Mouse (Mus musculus): ENCODE results near the gene Hhat. TPM values are rescaled to one million over a fixed set of nuclear protein-coding genes. Genes with fewer than 3 reads are reported as not detected.

Hhat gene
- 1.5 and 1.8 TPM in 2 replicates for polyA plus RNA-seq (2015; fragmentation: Nextera tagmentation; extraction: Ambion mirVana)

DNA sequence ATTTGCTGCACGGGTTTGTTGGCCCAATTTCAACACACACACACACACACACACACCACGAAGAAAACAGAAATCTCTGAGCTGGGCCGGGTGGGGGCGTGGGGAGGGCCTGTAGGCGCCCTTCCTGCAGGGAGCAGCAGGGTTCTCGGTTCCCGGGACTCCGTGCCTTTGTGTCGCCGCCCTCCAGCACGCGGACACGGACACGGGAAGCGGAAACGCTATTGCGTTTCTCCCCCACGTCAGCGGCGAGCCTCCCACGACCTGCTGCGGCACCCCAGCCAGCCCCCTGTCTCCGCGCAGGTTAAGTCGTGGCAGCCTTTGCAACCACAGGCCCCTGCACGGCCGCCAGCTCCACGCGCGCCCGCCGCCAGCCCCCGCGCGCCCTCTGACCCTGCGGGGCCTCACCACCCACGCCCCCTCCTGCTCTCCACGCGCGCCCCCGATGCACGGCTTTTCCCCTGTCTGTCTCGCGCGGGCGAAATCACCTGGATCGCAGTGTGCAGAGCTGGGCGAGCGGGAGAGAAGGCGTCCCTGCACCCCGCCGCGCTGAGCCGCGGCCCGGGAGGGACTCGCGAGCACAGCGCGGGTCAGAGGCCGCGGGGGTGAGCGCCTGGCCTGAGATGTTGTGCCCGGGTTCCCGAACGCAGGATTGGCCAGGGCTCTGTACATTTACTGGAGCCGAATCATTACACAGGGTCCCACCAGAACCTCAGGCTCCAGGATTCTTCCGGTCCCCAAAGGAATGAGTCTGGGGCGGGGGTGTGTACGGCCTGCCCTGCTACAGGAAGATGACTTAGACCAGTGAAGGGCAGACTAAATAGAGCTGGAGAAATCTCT, at the start of gene Hhat:
TSS of gene Hhat (minus strand) at position 729 of the 837 bp plus-strand sequence.
- Histone ChIP-seq H3K4me3 (replicated peaks) (peak within 1 kb of the TSS; percentile 68), H3K9ac (peak within 1 kb of the TSS; percentile 79), H3K36me3 (no peaks in the 10 kb centered on the region), H3K9me3 (replicated peaks) (no peaks in the 10 kb centered on the region), H3K4me2 (peak within 1 kb of the TSS; percentile 88), H3K27ac (peak within 1 kb of the TSS; percentile 77), H3K4me1 (replicated peaks) (0 out of 2 replicates have a peak, but pooled peaks cover 3% of the 10 kb centered on the region), H3K27me3 (no peaks in the 10 kb centered on the region; the same call in 1 of the 2 replicates)
- WGBS (ENCODE audit: insufficient replicate concordance): 1% methylated on average over 70 of the region's 70 CpGs
- DNase-seq: peak; percentile 21
- ATAC-seq (ENCODE audit: low read depth): peak; percentile 72

DNA sequence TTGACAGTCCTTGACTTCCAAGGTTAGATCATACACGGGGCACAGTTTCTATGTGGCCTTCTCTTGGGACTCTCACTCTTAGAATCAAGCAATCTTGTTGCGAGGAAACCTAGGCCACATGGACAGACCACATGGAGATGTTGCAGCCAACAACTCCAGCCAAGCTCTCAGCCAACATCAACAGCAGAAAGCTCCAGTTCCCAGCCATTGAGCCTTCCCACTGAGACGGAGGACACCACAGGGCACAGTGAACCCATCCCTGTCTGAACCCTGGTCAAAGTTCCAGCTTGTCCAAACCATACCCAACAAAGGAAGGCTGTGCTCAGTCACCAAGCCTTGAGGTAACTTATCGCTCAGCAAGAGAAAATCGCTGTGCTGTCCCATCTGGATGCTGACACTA, 47.3 kb upstream of the Hhat start:
- H3K27ac ChIP-seq: no peak overlapping the region
- H3K9me3 ChIP-seq (replicated peaks): no peaks in the 10 kb centered on the region
- H3K9ac ChIP-seq: no peak overlapping the region
- H3K27me3 ChIP-seq: no peaks in the 10 kb centered on the region
- ATAC-seq (ENCODE audit: low read depth): no peak
- 71% methylated on average over 5 of the region's 5 CpGs for WGBS (ENCODE audit: insufficient replicate concordance)
- H3K4me3 ChIP-seq (replicated peaks): no peak overlapping the region
- H3K4me2 ChIP-seq: no peak overlapping the region
- H3K4me1 ChIP-seq (replicated peaks): no peaks in the 10 kb centered on the region
- DNase-seq: no peak
- H3K36me3 ChIP-seq: no peaks in the 10 kb centered on the region

DNA sequence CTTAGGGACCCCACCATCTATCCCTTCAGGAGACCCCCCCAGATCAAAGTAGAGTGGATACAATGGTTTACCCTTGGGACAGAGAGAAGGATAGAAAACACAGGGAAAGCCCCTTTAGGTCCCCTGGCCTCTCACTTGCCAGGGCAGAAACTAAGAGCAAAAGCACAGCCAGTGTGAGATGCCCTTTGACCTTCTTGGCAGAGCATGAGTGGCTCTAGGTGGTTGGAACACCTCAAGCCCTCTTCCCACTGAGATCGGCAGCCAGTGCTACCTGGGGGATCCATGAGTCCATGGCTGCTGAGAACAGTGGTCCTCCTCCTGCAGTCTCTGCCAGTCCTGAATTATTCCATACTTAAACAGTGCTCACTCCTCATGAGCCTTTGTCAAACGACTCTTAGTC, 44.8 kb upstream of the Hhat start:
- H3K9me3 ChIP-seq (replicated peaks): no peaks in the 10 kb centered on the region
- DNase-seq (no peak), ATAC-seq (ENCODE audit: low read depth) (no peak)
- H3K4me2 ChIP-seq: no peak overlapping the region
- WGBS (ENCODE audit: insufficient replicate concordance): 40% methylated on average over 2 of the region's 2 CpGs
- no peaks in the 10 kb centered on the region for H3K27me3 ChIP-seq
- no peak overlapping the region for H3K27ac ChIP-seq
- H3K4me3 ChIP-seq (replicated peaks): no peak overlapping the region
- no peak overlapping the region for H3K9ac ChIP-seq
- no peaks in the 10 kb centered on the region for H3K36me3 ChIP-seq
- no peaks in the 10 kb centered on the region for H3K4me1 ChIP-seq (replicated peaks)

DNA sequence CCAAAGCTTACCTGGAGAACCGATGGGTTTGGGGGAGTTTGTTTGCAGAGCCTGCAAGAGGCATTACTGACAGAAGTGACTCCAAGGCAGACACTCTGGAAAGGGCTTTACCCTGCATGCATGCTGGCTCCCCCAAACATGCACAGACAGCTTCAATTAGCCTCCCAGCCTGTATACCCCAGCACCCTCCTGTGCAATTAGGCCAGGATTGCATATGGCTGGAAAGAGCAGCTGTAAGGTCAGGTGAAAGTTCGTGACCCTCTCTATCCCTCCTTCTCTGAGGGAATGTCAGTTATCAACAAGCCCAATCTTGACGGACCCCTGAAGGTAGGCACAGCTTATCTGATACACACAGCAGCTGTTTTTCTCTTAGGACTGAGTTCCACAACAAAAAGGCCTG, 43.7 kb upstream of the Hhat start:
- no peaks in the 10 kb centered on the region for H3K4me1 ChIP-seq (replicated peaks)
- no peaks in the 10 kb centered on the region for H3K9me3 ChIP-seq (replicated peaks)
- no peaks in the 10 kb centered on the region for H3K27me3 ChIP-seq
- no peaks in the 10 kb centered on the region for H3K36me3 ChIP-seq
- DNase-seq: no peak
- H3K4me2 ChIP-seq: no peak overlapping the region
- no peak overlapping the region for H3K9ac ChIP-seq
- 31% methylated on average over 3 of the region's 3 CpGs for WGBS (ENCODE audit: insufficient replicate concordance)
- ATAC-seq (ENCODE audit: low read depth): no peak
- H3K4me3 ChIP-seq (replicated peaks): no peak overlapping the region
- no peak overlapping the region for H3K27ac ChIP-seq

DNA sequence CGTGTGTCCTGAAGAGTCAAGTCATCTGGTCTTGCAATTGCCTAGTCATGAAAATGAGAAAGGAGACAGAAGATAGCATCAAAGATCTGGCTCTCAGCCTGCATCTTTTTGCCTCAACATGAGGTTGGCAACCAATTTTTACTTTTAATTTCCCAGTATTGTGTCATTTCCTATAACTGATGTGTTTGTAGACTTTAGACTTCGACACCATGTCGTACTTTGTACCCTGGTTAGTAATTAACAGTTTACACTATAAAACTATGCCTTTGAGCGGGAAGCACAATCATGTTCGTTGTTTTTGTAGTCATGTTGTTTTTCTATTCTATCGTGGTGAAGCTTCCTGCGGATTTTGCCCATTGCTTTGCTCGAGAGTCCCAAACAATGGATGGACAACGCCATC, 41.7 kb upstream of the Hhat start:
- WGBS (ENCODE audit: insufficient replicate concordance): 77% methylated on average over 9 of the region's 9 CpGs

DNA sequence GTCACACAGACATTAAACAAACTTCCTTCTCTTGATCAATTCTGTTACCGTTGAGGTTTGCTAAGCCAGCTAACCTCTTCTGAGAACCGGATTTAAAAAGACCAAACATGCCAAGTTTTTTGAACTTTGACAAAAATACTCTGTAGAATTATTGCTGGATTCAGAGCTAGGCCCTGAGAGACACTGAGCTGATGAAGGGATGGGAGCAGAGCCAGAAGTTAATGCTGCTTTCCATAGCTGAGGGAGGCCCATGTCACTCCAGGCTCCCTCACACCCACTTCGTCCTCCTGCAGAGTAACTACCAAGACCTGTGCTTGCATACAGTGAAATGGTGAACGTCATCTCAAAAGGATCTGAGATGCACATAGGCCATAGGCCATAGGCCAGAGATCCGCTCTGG, 41.3 kb upstream of the Hhat start:
- H3K4me3 ChIP-seq (replicated peaks): no peak overlapping the region
- WGBS (ENCODE audit: insufficient replicate concordance): 72% methylated on average over 5 of the region's 5 CpGs
- H3K9ac ChIP-seq: no peak overlapping the region
- H3K27me3 ChIP-seq: no peaks in the 10 kb centered on the region
- H3K4me2 ChIP-seq: no peak overlapping the region
- no peak overlapping the region for H3K27ac ChIP-seq
- no peaks in the 10 kb centered on the region for H3K36me3 ChIP-seq
- no peaks in the 10 kb centered on the region for H3K9me3 ChIP-seq (replicated peaks)
- H3K4me1 ChIP-seq (replicated peaks): no peaks in the 10 kb centered on the region
- ATAC-seq (ENCODE audit: low read depth) (no peak), DNase-seq (no peak)

More for the DNA sequence above, 41.7 kb upstream of the Hhat start:
- Histone ChIP-seq H3K4me3 (replicated peaks) (no peak overlapping the region), H3K9me3 (replicated peaks) (no peaks in the 10 kb centered on the region), H3K4me1 (replicated peaks) (no peaks in the 10 kb centered on the region), H3K27ac (no peak overlapping the region), H3K36me3 (no peaks in the 10 kb centered on the region), H3K9ac (no peak overlapping the region), H3K27me3 (no peaks in the 10 kb centered on the region), H3K4me2 (no peak overlapping the region)
- DNase-seq (no peak), ATAC-seq (ENCODE audit: low read depth) (no peak)

DNA sequence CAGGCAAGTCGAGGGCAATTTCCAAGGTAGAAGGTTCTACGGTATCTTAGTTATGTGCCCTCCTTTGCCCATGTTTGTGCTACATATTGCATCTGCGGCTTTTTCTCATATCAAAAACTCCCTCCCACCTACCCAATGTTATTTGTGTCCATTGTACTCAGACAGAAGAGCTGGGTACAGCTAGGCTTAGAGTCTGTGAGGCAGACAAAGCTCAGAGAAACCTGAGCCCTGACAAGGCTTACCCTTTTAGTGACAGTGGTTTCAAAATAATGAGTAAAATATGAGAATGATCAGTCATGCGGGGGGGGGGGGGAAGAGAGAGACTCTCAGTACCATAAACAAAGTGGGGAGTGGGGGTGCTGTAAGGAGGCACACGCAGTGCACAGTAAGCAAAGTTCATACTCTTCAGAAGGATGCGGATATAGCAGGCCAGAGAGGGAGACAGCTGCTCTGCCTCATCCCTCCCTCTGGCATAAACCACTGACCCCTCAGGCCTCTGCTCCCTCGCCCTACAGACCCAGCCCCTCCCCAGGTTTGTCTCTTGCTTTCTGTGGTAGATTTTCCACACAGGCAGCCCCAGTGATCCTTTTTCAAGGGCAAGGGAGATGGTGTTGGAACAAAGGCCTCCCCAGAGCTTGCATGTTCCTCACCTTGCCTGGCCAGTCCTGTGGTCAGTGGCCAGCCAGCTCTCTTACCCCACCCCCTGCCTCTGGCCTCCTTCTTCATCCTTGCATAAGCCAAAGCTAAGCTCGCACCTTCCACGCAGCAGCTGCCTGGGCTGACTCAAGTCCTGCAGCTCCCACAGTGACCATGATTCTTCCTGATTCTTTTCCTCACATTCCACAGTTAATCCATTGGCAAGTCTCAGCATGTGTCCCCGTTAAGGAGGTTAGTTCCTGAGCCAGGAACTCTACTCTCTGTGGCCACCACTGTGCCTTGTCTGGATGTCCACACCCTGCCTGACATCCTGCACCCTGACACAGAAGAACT, 35.4 kb upstream of the Hhat start:
- no peaks in the 10 kb centered on the region for H3K9me3 ChIP-seq (replicated peaks)
- DNase-seq: no peak
- 0 out of 2 replicates have a peak, but pooled peaks cover 5% of the 10 kb centered on the region for H3K4me1 ChIP-seq (replicated peaks)
- no peaks in the 10 kb centered on the region for H3K36me3 ChIP-seq
- no peak overlapping the region for H3K4me2 ChIP-seq
- no peak overlapping the region for H3K27ac ChIP-seq
- ATAC-seq (ENCODE audit: low read depth): no peak
- no peak overlapping the region for H3K9ac ChIP-seq
- no peak overlapping the region for H3K4me3 ChIP-seq (replicated peaks)
- no peaks in the 10 kb centered on the region for H3K27me3 ChIP-seq
- 59% methylated on average over 10 of the region's 10 CpGs for WGBS (ENCODE audit: insufficient replicate concordance)

DNA sequence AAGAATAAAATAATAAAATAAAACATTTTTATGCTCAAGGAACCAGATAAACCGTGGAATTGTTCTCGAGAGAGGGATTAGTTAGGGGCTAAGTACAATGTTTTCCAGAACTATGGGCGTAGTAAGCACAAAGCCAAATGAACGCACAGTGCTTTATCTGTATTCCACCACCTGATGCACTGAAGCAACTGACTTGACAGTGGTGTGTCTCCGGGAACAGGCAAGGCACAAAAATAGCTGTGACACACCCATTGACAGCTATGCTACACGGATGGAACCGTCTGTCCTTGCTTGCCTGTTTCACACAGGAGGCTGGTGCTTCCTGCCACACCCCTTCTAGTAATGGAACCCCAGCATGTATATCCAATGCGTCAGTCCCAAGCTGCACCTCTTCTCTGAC, 29.3 kb upstream of the Hhat start:
- WGBS (ENCODE audit: insufficient replicate concordance): 24% methylated on average over 8 of the region's 8 CpGs
- H3K4me1 ChIP-seq (replicated peaks): peaks cover 32% of the 10 kb centered on the region
- peak overlapping the region; percentile 21; the same call in 1 of the 2 replicates for H3K27ac ChIP-seq
- H3K36me3 ChIP-seq: no peaks in the 10 kb centered on the region
- no peaks in the 10 kb centered on the region for H3K27me3 ChIP-seq
- H3K9ac ChIP-seq: no peak overlapping the region
- DNase-seq: peak; percentile 53
- H3K4me3 ChIP-seq (replicated peaks): no peak overlapping the region
- no peak overlapping the region for H3K4me2 ChIP-seq
- ATAC-seq (ENCODE audit: low read depth): peak; percentile 90
- no peaks in the 10 kb centered on the region for H3K9me3 ChIP-seq (replicated peaks)

DNA sequence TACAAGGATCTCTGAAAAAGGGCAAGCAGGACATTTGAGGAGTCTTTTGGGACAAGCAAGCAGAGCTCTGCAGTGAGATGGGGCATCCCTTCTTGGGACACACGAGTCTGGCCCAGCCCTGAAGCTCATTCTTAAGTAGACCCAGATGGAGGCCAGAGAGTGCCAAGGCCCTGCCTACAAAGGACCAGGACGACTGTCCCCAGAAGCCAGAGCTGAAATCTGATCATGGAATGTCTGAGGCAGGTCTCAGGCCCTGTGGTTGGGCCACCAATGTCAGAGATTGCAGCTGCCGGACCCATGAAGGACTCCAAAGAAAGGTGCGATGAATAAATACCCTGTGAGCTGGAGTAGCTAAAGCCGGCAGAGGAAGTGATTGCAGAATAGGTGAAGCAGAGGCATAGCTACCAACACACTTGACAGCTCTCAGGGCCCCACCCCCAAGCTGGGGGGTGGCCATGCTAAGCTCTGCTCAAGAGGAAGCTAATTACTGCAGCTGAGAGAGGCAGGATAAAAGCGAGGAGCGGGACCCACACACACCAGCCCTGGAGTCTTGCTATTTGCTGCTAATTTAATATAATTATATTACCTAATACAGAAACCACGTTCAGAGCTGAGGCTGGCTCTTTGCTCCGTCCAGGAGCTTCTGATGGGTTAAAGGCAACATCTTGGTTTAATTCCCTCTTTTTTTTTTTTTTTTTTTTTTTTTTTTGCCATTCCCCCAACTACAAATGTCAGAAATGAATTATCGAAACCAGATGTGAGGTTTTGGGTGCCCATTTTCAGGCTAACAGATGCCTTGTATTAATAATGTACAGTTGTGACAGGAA, 28.4 kb upstream of the Hhat start:
- H3K4me2 ChIP-seq: no peak overlapping the region
- no peak for ATAC-seq (ENCODE audit: low read depth)
- no peak for DNase-seq
- H3K27me3 ChIP-seq: no peaks in the 10 kb centered on the region
- no peaks in the 10 kb centered on the region for H3K9me3 ChIP-seq (replicated peaks)
- H3K4me3 ChIP-seq (replicated peaks): no peak overlapping the region
- H3K27ac ChIP-seq: no peak overlapping the region
- WGBS (ENCODE audit: insufficient replicate concordance): 34% methylated on average over 10 of the region's 10 CpGs
- H3K36me3 ChIP-seq: no peaks in the 10 kb centered on the region
- H3K9ac ChIP-seq: no peak overlapping the region
- H3K4me1 ChIP-seq (replicated peaks): peaks cover 32% of the 10 kb centered on the region

DNA sequence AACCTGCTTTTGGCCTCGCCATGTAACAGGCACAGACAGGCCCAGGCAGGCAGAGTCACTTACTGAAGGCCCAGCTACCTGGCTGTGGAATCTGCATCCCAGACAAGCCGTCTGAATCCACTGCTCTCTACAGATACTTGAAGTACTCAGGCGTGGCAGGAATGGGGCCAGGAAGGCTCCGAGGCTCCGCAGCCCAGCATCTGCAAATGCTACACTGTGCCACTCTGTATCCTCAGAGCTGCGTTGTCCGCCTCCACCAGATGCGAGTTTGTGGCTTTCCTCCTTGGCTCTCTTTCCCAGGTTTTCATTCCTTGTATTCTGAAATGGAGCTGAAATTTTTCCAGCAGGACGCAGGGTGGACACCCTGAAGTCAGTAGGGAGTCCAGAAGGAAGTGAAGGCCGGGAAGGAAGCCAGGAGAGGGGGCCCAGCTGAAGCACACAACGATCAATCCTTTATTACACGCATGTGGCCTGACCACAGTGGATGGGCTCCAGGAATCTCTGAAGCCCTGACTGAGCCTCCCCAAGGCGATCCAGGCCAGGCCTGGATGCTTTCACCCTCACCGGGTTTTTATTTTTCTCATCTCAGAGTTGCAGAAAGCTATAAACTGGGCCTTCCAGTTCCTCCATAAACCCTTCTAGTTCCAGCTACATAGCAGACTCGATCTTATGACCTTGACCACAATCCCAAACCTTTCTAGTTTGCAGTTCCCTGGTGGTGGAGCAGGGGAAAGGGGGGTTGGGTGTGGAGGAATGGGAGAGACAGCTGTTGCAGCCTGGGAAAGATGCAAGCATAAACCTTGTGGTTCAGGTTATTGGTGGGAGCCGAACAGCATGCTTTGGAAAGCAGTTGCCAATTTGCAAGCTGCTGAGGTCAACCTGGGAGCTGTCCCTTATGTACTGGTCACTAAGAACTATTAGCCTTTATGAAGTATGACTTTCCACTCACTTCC, 27.5 kb upstream of the Hhat start:
- Histone ChIP-seq H3K27me3 (no peaks in the 10 kb centered on the region), H3K4me1 (replicated peaks) (peaks cover 32% of the 10 kb centered on the region), H3K36me3 (no peaks in the 10 kb centered on the region), H3K4me3 (replicated peaks) (no peak overlapping the region), H3K4me2 (no peak overlapping the region), H3K9ac (no peak overlapping the region), H3K9me3 (replicated peaks) (no peaks in the 10 kb centered on the region), H3K27ac (no peak overlapping the region)
- ATAC-seq (ENCODE audit: low read depth) (no peak), DNase-seq (no peak)
- 73% methylated on average over 16 of the region's 16 CpGs for WGBS (ENCODE audit: insufficient replicate concordance)
